Mouse (Mus musculus) liver, embryonic 14.5 days (tissue): Measurements from ENCODE around the gene Polg2.
A peak's percentile ranks its signal among the peaks of the same experiment; 100 is the strongest.

Experiments
- CTCF ChIP-seq: IDR thresholded peaks from 2 replicates; pipeline ENCODE4 v1.5.1; 2016; ENCODE audit warnings: antibody characterized with exemption, low read depth, control low read depth
- EP300 ChIP-seq: IDR thresholded peaks from 2 replicates; pipeline ENCODE4 v1.6.1; 2016; ENCODE audit warnings: antibody characterized with exemption, low read depth

GRCm38 (mm10) chr11:106788775-106789459, 9.6 kb upstream of the Polg2 start, which contains the start of the genes Ddx5 and Cep95:
- TF ChIP-seq EP300 (peak; percentile 3; the same call in 1 of the 2 replicates), CTCF (peak; percentile 55)
